Mouse (Mus musculus) ES-E14 (cell line): ENCODE results near the gene BC004004. TPM values are rescaled to one million over a fixed set of nuclear protein-coding genes. Genes with fewer than 3 reads are reported as not detected.

Experiments used
- DNase-seq: peaks from one replicate; pipeline ENCODE4 v3.0.0-alpha.2; 2013; ENCODE audit warnings: low read depth, low spot score
- H3K27ac ChIP-seq: 2 replicates; pipeline ENCODE4 v1.5.1; 2012; ENCODE audit warnings: low read depth, mild to moderate bottlenecking, low read length, moderate library complexity, mixed read lengths; ENCODE audit not compliant: poor library complexity, insufficient read depth, severe bottlenecking
- H3K36me3 ChIP-seq: 2 replicates; pipeline ENCODE4 v1.6.1; 2012; ENCODE audit warnings: mild to moderate bottlenecking, low read length, moderate library complexity, mixed read lengths; ENCODE audit not compliant: control insufficient read depth, poor library complexity, insufficient read depth, severe bottlenecking
- H3K4me1 ChIP-seq, 2 experiments: fragments of 150-350 bp in 1 of 2; sonication (generic) in 1 of 2; 2 replicates each; pipeline ENCODE4 v1.6.1; 2012; ENCODE audit warnings: low read length in 2 of 2, mild to moderate bottlenecking in 1 of 2, mixed read lengths in 1 of 2; ENCODE audit not compliant: control insufficient read depth in 2 of 2, insufficient read depth in 2 of 2, poor library complexity in 1 of 2
- H3K4me3 ChIP-seq, 2 experiments: fragments of 150-350 bp in 1 of 2; sonication (generic) in 1 of 2; 2 replicates each; pipeline ENCODE4 v1.5.1; 2012; ENCODE audit warnings: low read length in 2 of 2, low read depth in 1 of 2, mild to moderate bottlenecking in 1 of 2, mixed read lengths in 1 of 2; ENCODE audit not compliant: insufficient read depth in 1 of 2, poor library complexity in 1 of 2, severe bottlenecking in 1 of 2
- H3K9ac ChIP-seq: 2 replicates; pipeline ENCODE4 v1.6.1; 2012; ENCODE audit warnings: low read depth, mild to moderate bottlenecking, low read length, mixed read lengths; ENCODE audit not compliant: poor library complexity, insufficient read depth, severe bottlenecking
- H3K9me3 ChIP-seq: fragments of 150-350 bp; sonication (generic); 2 replicates; pipeline ENCODE4 v1.6.1; 2012; ENCODE audit warnings: low read depth, mild to moderate bottlenecking, low read length; ENCODE audit not compliant: control insufficient read depth, insufficient read depth
- CHD2 ChIP-seq: IDR thresholded peaks from 2 replicates; pipeline ENCODE4 v1.6.1; 2014; ENCODE audit warnings: mild to moderate bottlenecking, low read depth, low read length, inconsistent platforms
- HCFC1 ChIP-seq: IDR thresholded peaks from 2 replicates; pipeline ENCODE4 v1.6.1; 2012; ENCODE audit warnings: low read length, inconsistent platforms, borderline replicate concordance; ENCODE audit not compliant: insufficient read depth
- MAFK ChIP-seq: IDR thresholded peaks from 2 replicates; pipeline ENCODE4 v1.6.1; 2014; ENCODE audit warnings: mild to moderate bottlenecking, low read depth, low read length, inconsistent platforms; ENCODE audit not compliant: insufficient read depth
- ZC3H11A ChIP-seq: IDR thresholded peaks from 2 replicates; pipeline ENCODE4 v1.6.1; 2012; ENCODE audit warnings: low read depth, mild to moderate bottlenecking, inconsistent platforms, low read length, borderline replicate concordance
- ZNF384 ChIP-seq: IDR thresholded peaks from 2 replicates; pipeline ENCODE4 v1.6.1; 2012; ENCODE audit warnings: low read depth, low read length, inconsistent platforms
- in situ Hi-C, 2 experiments: fragments of 600-800 bp; cut with MboI; formaldehyde crosslinking; loops; one replicate each; pipeline ENCODE4 v1.15.1; 2025; ENCODE audit warnings: low sequenced_read_pairs in 2 of 2, inconsistent platforms in 1 of 2; ENCODE audit not compliant: unreplicated experiment in 2 of 2
- total RNA-seq: library from RNA; depleted of rRNA; stranded (reverse); fragments of 300-350 nt; gene quantifications from 2 replicates; pipeline ENCODE4 v1.2.3, GENCODE M21; 2012

Gene BC004004
- total RNA-seq, 1 experiment, result 50.9 TPM

DNA sequence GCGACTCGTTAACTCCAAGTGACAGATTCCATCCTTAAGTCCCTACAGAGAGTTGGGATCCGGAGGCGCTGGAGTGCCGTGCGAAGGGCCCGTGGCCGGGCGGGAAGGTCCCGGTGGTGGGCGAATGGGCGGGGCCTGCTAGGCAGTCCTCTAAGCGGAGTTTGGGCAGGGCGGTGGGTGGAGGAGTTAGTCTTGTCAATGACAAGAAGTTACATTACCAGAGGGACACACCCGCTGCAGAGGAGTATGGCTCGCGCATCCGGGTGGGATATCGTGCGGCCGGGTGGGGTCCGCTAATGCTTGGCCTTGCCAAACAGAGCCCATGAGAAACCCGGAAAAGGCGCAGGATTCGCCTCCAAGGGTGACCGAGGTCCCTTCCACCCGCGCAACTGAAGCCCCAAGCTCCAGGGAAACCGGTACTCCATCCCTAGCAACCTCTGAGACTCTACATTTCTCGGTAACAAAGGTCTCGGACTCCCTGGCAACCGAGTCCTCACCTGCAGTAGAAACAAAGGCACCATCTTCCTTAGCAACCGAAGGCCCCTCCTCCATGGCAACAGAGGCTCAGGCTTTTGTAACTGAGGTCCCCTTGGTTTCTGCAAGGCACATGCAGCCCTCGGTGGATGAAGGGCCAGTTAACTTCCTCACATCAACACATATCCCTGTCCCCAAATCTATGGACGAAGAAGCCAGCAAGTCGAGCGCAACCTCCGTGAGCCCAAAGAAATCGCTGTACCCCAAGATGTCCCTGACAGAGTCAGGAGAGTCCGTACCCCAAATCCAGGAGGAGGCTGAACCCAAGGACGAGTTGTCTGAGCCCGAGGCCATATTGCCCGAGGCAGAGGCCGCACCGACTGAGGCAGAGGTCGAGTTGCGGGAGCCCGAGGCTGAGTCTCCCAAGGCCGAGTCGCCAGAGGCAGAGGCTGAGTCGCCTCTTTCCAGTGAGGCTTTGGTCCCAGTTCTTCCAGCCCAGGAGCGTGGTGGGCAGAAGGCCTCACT lies 58.2 kb downstream of the BC004004 start:
- H3K9ac ChIP-seq, result no peak overlapping the region
- no peak overlapping the region for H3K27ac ChIP-seq
- H3K4me1 ChIP-seq, result peaks cover 2 to 26% of the 10 kb centered on the region in 2 experiments; a peak in 1 of 4 replicates

DNA sequence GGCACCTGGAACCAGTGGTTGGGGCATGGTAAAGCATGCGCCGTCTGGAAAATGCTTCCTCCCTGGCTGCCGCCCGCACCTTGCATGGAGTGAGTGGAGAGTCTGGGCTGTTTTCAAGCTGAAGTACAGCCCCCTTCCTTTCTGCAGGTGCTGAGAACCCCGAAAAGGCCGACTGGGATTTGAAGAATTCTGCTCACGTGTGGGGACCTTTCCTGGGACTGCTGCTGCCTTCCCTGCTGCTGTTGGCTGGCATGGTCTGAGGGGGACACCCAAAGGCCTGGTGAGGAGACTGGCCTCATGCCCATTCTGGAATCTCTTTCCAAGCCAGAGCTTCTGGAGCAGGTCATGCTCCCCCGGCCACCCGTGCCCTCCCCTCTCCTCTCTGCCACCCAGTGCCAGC lies 59.1 kb downstream of the BC004004 start:
- Histone ChIP-seq H3K9me3 (no peaks in the 10 kb centered on the region), H3K4me3 (no peak overlapping the region), H3K9ac (no peak overlapping the region), H3K36me3 (peaks cover 10% of the 10 kb centered on the region), H3K4me1 (peaks cover 2 to 21% of the 10 kb centered on the region in 2 experiments; a peak in 1 of 4 replicates), H3K27ac (no peak overlapping the region)
- in situ Hi-C loops, result no loop called here
- TF ChIP-seq ZC3H11A (no peak), ZNF384 (no peak), CHD2 (no peak), HCFC1 (no peak), MAFK (no peak)
- no peak for DNase-seq

More for the DNA sequence above, 58.2 kb downstream of the BC004004 start:
- Histone ChIP-seq H3K4me3 (peak overlapping the region; percentile 33 to 51), H3K36me3 (peaks cover 3% of the 10 kb centered on the region), H3K9me3 (no peaks in the 10 kb centered on the region)
- TF ChIP-seq MAFK (no peak), CHD2 (no peak), ZNF384 (no peak), ZC3H11A (no peak), HCFC1 (no peak)
- DNase-seq, result peak; percentile 58
- in situ Hi-C loops, result no loop called here

DNA sequence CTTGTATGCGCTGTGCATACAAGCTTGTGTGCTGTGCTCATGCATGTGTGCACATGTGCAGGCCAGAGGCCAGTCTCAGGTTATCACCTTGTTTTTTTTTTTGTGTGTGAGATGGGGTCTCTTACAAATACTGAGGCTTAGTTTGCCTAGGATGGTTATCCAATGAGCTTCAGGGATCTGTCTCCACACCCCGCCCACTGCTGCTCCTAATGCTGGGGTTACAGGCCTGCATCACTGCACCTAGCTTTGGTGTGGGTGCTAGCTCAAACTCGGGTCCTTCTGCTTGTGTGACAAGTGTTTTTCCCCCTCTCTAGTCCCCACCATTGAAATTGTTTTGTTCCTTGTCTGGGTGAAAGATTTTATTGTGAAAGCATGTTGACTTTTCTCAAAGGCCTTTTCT lies 61.6 kb downstream of the BC004004 start:
- Histone ChIP-seq H3K27ac (no peak overlapping the region), H3K9ac (no peak overlapping the region), H3K4me1 (peaks cover 0 to 21% of the 10 kb centered on the region in 2 experiments; a peak in 1 of 4 replicates), H3K9me3 (no peaks in the 10 kb centered on the region), H3K36me3 (peaks cover 20% of the 10 kb centered on the region), H3K4me3 (no peak overlapping the region)
- in situ Hi-C loops, result no loop called here
- DNase-seq, result no peak
- TF ChIP-seq MAFK, result no peak

DNA sequence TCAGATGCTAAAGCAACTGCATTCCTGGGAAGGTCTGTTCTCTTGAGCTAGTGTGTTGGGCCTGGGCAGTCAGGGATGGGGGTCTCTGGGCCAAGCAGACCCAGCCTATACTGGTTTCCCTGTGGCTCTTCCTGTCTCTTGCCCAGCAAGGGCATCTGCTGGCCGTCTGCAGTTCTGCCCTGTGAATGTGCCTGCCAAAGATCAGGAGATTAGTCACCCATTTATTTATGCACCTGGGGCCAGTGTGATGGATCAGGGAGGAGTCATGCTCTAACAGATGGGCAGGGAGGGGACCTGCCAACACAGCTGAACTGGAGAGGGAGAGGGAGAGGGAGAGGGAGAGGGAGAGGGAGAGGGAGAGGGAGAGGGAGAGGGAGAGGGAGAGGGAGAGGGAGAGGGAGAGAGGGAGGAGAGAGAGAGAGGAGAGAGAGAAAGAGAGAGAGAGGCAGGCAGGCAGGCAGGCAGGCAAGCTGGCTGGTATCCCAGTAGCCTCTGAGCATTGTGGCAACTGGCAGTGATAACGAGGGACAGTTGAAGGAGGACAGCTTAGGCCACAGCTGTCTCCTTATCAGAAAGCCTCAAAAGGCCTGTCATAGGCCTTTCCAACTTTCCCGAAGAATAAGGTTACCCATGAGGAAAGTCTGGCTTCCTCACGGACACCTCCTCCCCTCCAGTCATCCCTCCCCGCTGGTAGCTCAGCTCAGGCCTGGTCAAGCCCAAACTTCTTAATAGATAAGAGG lies 62.3 kb downstream of the BC004004 start:
- H3K9ac ChIP-seq, result no peak overlapping the region
- H3K27ac ChIP-seq, result no peak overlapping the region
- no peak for DNase-seq
- in situ Hi-C loops, result no loop called here
- H3K9me3 ChIP-seq, result no peaks in the 10 kb centered on the region
- H3K4me1 ChIP-seq, result peaks cover 0 to 20% of the 10 kb centered on the region in 2 experiments; a peak in 1 of 4 replicates
- TF ChIP-seq ZNF384, result no peak
- no peak for TF ChIP-seq HCFC1
- no peak for TF ChIP-seq ZC3H11A
- TF ChIP-seq MAFK, result no peak
- no peak for TF ChIP-seq CHD2
- peaks cover 22% of the 10 kb centered on the region for H3K36me3 ChIP-seq
- H3K4me3 ChIP-seq, result no peak overlapping the region
